Mouse (Mus musculus) left cerebral cortex, postnatal 10 days (tissue): ENCODE measurements at regions not wholly inside any gene's neighbourhood (a gene's known extent, or its start where the extent isn't known, plus 50 kb on each side); places are given as distances from the start of the nearest gene placed in this dataset.
"Not testable (repeated sequence)": the region's sequence is repeated elsewhere in the genome, so short reads cannot be mapped to it uniquely, and the experiment has no call there.

Source experiments
- DNase-seq, 2 experiments: peaks; one replicate each; pipeline ENCODE4 v3.0.0; 2021 to 2022; ENCODE audit warnings: low spot score in 2 of 2, mixed read lengths in 1 of 2; ENCODE audit errors: extremely low spot score in 1 of 2
- intact Hi-C: fragments of 180-260 bp; cut with DNase I; formaldehyde crosslinking; loops from one replicate; pipeline ENCODE4 v1.15.1; 2025

DNA sequence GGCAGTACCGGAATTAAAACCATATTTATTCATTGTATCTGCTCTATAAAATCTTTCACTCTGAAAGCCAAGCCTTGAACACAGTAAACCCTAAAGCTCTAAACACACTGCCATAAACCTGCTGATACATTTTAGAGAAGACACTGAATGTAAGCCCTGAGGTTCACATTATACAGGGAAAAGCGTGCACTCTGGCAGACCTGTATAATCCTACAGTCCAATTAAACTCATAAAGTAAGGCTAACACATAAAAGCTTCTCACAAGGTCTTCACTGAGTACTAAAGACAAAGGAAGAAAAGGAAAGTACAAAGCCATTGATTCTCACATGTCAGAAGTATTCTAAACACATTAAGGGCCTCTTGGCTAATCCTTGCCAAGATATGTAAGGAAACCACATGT, 302.8 kb downstream of the Cylc2 start:
- no peak for DNase-seq
- intact Hi-C loops, result no loop called here

DNA sequence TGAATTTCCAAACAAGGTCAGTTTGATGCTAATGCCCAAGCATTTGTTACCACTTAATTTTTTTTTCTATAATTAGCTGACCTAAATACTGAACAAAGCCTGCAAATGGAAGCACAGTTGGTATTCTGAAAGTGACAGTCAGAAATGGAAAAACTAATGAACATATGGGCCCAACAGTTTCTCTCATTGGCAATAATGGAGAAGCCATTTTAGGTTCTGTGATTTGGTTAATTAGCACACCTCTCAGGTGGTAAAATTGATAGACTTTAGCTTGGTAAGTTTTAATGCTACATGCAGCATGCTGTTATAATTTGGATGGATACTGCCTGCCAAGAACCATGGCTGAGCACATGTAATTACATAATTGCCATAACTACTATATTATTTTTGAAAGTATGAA, 303.3 kb downstream of the Cylc2 start:
- DNase-seq, result no peak
- intact Hi-C loops, result no loop called here

DNA sequence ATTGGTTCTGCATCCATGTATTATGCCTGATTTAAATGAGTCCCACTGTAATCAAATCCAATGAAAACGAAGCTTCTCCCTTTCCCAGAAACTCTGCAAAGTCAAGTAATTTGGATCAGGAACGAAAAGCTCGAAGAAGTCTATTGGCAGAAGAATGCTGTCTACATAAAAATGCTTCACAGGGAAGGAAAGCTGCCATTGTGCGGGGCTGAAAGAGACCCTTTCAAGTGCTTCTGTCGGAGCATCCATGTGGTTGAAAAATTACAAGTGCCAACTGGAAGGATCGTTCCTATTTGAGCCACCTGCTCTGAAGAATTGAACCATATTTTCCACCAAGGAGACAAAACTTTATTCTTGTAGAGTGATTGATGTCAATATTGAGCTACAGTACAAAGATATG, 328.9 kb downstream of the Cylc2 start:
- DNase-seq, result no peak
- intact Hi-C loops, result no loop called here

DNA sequence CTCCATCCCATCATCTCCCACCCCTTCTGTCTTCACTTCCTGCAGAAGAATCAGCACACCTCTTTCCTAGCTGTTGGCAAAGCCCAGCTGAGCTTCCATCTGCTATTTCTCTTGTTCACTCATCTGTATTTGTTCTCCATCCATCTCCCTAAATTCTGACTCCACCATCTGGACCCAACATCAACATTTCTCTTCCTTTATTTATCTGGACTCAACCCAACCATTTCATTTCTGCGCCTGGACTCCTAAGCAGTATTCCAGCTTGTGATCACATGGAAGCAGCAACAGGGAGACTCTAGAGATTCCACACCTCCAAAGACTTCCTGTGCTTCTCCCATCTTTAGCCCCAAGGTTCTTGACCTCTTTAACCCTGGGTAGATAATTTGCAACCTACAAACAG, 343.2 kb downstream of the Cylc2 start:
- DNase-seq, result no peak
- intact Hi-C loops, result no loop called here

DNA sequence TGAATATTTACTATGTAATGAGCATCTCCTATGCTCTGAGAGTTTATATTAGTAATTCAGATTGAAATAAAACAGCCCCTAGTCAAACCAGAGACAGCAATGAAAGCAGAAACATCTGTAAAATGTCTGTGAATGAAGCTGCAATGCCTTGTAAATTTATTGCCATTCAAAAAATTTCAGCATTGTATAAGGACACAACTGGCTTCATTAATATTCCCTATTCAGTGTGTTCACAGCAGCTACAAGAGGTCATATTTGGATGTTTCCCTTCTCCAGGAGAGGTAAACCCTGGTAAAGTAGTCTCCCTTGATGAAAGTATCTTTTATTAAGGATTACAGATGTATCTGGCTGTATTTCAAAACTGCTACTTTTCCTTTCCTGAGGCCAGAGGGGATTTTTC, 343.6 kb downstream of the Cylc2 start:
- intact Hi-C loops, result no loop called here
- no peak for DNase-seq

- no peak for DNase-seq
- intact Hi-C loops, result no loop called here
These were observed 345.9 kb downstream of the Cylc2 start for GRCm38 (mm10) chr4:51562379-51562778.

DNA sequence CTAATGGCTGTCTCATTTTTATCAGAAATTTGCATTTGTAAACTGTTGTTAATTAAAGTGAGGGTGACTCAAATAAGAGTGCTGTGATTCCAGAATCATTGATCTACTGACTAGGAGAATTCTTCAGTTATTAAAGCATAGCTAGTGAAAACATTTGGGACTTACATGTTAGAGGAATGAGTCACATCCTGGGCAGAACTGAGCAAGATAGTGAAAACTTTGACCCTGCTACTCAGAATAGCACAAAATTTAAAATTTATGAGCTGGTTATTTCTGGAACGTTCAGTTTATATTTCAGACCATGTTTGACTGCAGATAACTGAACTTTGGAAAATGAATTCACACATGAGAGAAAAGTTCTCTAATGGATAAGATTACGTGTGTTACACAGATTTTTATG, 360.0 kb downstream of the Cylc2 start:
- intact Hi-C loops, result no loop called here

DNA sequence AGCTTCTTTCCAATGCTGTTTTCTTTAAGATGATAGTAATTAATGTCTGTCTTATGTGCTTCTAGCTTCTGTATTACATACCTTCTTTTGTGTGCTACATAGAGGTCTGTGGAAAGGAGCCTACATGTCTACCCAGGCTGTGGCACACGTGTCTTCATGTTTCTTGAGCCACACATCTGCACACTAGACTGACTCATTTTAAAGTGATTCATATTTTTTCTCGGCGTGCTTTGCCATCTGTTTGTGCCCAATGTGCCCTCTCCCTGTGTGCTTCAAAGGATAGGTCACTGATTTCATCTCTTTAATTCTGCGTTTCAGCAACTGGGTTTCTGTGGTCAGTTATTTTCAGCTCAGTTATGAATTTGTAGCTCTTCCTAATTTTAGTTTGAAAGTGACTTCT, 377.6 kb downstream of the Cylc2 start:
- intact Hi-C loops, result no loop called here
- no peak for DNase-seq

More for the DNA sequence above, 360.0 kb downstream of the Cylc2 start:
- no peak for DNase-seq

- intact Hi-C loops, result no loop called here
These were observed 381.4 kb downstream of the Cylc2 start for GRCm38 (mm10) chr4:51597850-51598249.

DNA sequence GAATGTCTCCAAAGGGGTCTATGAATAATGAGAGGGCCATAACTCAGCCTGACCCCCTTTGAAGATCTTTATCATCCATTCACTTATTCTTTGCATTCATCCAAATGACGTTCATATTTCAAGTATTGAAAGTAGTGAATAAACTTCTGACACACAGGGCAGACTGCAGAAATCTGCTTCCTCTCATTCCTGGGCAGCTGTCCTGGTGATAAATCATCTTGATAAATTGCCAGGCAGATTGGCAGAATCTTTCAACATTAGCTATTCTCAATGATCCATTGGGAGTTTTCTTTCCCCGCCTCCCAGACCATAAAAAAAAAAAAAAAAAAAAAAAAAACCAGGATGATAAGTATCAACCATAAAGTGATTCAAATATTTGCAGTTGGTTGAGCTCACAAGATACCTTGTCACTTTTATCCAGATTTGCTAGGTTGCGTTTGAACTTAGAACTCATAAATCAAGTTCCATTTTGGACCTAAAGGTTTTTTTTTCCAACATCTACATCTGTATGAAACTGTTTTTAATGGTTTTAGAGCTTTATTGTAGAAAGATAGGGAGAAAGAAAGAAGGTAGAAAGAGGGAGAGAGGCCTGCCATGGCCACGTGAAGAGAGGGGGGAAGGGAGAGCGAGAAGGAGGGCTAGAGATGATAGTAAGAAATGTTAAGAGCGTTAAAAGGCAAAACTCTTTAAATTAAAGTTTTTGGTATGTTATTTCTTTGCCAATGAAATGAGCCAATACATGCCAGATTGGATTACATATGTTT, 383.7 kb downstream of the Cylc2 start:
- intact Hi-C loops, result no loop called here
- no peak for DNase-seq

More at GRCm38 (mm10) chr4:51597850-51598249, 381.4 kb downstream of the Cylc2 start:
- DNase-seq, result no peak

DNA sequence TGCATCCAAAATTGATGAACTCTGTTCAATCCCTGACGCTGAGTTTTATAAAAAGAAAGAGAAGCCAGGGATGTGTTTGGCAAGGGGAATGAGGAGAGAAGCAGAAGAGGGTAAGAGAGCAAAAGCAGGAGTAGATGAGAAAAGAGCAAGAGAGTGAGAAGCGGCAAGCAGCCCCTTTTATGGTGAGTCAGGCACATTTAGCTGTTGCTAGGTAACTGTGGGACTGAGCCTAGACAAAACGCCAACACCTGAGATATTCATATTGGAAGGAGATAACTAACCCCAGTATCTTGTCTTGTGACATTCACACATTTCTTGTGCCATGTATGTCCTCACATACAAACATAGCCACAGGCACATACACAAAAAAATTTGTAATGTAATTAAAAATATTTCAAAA, 410.8 kb downstream of the Cylc2 start:
- peak in 1 of 2 experiments; percentile 1 for DNase-seq
- intact Hi-C loops, result no loop called here

DNA sequence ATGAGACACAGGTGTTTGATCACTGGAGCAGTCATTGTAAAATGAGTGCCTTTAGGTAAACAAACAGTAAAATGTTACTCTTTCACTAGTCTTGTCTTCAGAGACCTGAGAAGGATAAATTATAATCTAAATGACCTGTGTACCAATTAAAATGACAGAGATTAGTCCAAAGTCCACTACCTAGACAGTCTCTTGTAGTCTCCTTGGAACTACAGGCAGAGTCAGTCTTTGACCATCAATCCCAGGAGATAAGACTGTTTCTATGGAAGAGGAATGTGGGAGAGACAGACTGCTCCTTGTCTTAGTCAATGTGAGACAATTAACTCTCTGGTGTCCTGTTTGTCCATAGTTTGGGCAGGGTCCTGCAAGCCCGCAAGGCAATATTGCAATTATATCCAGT, 417.0 kb downstream of the Cylc2 start:
- intact Hi-C loops, result no loop called here
- DNase-seq, result no peak

DNA sequence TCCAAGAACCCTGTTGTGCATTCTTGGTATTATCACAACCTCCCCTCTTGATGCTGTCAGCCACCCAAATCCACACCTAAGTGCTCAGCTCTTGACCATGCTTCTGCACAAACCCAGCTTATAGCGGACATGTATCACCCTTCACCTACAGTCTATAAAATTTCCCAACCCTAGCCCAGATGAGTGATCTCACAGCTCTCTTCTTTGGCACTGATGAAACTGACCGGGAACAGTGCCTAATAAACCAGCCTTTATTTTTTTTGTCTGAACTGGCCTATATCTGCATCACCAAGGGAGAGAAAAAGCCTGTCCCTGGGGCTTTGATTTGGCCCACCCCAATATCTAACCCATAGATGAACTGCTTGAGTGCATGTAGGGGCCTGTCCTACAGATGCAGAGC, 440.8 kb downstream of the Cylc2 start:
- intact Hi-C loops, result no loop called here
- DNase-seq, result no peak

DNA sequence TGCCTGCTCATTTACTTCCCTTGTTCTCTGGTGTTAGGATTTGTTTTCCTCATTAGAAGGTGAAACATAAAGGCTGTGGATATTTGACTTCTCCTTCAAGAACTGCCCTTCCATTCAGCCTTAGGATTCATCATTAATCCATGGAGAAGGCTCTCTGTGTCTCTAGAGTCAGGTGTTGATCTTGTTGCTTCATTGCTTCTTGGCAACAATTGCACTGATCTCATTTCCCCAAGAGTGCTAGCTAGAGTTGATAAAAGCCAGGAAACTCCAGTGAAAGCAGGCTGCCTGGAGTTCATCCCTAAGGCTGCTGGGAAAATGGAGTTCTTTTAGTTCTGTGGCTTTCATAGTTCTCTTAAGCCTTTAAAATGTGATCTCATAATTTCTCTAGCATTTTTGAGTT, 441.8 kb downstream of the Cylc2 start:
- DNase-seq, result no peak
- intact Hi-C loops, result no loop called here

DNA sequence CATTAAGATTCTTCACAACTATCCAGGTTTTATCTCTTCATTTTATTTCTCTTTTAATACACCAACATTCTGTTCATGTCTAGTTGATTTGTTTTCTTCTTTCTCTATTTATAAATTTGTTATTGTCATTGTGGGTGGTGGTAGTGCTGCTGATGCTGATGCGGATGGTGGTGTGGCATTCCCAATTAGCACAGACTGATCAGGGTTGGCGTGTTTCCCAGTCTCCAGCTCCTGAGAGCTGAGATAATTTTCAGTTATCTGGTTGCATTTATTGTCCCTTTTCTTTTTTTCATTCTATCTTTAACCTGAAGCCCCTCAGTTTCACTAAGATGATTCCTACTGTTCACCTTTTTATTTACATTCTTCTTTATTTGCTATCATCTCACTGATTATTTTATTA, 455.0 kb downstream of the Cylc2 start:
- no peak for DNase-seq
- intact Hi-C loops, result no loop called here

GRCm38 (mm10) chr4:51674406-51674805, 457.9 kb downstream of the Cylc2 start:
- intact Hi-C loops, result no loop called here
- DNase-seq, result no peak

DNA sequence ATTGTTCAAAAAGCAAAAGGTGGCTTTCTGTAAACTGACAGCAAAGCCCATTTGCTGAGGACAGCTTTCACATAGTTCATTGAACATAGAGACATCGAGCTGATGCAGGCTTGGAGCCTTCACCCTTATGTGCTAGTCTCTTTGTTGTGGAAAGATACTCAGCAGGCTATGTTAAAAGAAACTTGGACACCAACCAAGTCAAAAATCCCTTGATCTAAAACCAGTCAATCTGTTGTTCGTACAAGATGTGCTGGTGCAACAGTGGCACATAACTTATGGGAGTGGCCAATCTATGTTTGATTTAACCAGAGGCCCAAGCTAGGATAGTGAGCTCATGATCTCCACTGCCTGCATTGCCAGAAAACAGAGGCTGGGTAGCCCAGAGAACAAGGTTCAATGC, 462.6 kb downstream of the Cylc2 start:
- DNase-seq, result no peak
- intact Hi-C loops, result no loop called here

GRCm38 (mm10) chr4:51683345-51683744, 466.9 kb downstream of the Cylc2 start:
- DNase-seq, intact Hi-C loops: not testable (repeated sequence)

- DNase-seq, result no peak
- intact Hi-C loops, result no loop called here
These were observed 470.2 kb downstream of the Cylc2 start for GRCm38 (mm10) chr4:51686651-51687050.
